Mouse (Mus musculus): ENCODE results near the gene Cep164. TPM values are rescaled to one million over a fixed set of nuclear protein-coding genes. Genes with fewer than 3 reads are reported as not detected.

The Cep164 gene
- polyA plus RNA-seq, 1 experiment, result 85.0 TPM

GRCm38 (mm10) chr9:45769596-45769995 is 58.9 kb downstream of the Cep164 start:
- no peak for TF ChIP-seq GATA1 (IDR thresholded peaks at IDR 0.05; ENCODE audit: low read length)

- no peak for TF ChIP-seq GATA1 (IDR thresholded peaks at IDR 0.05; ENCODE audit: low read length)
Measured at GRCm38 (mm10) chr9:45768421-45768820, 60.1 kb downstream of the Cep164 start.

- TF ChIP-seq GATA1 (IDR thresholded peaks at IDR 0.05; ENCODE audit: low read length), result no peak
Measured at GRCm38 (mm10) chr9:45767155-45767554, 61.3 kb downstream of the Cep164 start.

GRCm38 (mm10) chr9:45766195-45766594 is 62.3 kb downstream of the Cep164 start:
- TF ChIP-seq GATA1 (IDR thresholded peaks at IDR 0.05; ENCODE audit: low read length), result no peak

- TF ChIP-seq GATA1 (IDR thresholded peaks at IDR 0.05; ENCODE audit: low read length), result no peak
Measured at GRCm38 (mm10) chr9:45754452-45755091, 73.9 kb downstream of the Cep164 start.

DNA sequence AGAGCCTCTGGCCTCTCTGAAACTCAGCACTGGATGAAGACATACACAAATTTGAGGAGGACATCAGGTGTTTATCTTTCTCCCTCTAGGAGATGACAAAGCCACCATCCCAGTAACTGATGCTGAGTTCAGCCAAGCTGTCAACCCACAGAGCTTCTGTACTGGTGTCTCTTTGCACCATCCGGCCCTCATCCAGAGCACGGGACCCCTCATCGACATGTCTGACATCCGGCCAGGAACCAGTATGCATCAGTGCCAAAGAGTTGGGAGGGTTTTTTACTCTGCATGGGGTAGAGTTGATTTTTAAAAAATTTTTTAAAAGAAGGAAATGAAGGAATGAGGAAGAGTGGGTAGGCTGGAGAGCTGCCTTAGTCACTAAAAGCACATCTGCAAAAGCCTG is 78.6 kb downstream of the Cep164 start:
- TF ChIP-seq GATA1 (IDR thresholded peaks at IDR 0.05; ENCODE audit: low read length), result no peak

DNA sequence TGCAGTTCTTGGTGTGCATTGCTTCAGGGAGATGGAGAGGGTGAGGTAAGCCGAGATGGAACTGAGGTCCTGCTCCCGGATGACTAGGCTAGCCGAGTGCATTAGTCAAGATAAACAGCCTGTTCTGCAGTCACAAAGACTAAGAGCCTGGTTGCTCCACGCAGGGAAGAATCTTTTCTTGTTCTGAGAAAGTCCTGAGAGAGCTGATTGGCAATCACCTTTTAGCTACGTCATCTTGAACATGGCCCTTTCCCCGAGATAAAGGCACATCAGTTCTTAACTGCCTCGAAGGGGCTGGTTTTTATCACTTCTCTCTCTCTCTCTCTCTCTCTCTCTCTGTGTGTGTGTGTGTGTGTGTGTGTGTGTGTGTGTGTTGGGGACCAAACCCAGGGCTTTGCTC is 83.0 kb downstream of the Cep164 start:
- no peak for TF ChIP-seq GATA1 (IDR thresholded peaks at IDR 0.05; ENCODE audit: low read length)

DNA sequence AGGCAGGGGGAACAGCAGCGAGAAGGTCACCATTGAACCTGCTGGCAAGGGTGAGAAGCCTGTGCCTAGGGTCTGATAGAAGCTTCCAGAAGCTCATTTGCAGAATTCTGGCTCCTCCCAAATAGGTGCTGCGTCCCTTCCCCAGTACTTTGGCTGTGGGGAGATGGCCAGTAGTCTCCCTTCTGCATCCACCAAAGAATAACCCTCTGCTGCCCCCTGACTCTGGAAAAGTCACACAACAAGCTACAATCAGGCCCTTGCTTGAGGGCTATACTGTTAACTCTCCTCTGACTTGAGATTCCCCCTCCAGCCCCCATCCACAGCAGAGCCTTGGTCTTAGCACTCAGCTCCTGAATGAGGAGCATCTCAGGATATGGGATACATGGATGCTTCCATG is 87.9 kb downstream of the Cep164 start:
- TF ChIP-seq GATA1 (IDR thresholded peaks at IDR 0.05; ENCODE audit: low read length), result no peak

DNA sequence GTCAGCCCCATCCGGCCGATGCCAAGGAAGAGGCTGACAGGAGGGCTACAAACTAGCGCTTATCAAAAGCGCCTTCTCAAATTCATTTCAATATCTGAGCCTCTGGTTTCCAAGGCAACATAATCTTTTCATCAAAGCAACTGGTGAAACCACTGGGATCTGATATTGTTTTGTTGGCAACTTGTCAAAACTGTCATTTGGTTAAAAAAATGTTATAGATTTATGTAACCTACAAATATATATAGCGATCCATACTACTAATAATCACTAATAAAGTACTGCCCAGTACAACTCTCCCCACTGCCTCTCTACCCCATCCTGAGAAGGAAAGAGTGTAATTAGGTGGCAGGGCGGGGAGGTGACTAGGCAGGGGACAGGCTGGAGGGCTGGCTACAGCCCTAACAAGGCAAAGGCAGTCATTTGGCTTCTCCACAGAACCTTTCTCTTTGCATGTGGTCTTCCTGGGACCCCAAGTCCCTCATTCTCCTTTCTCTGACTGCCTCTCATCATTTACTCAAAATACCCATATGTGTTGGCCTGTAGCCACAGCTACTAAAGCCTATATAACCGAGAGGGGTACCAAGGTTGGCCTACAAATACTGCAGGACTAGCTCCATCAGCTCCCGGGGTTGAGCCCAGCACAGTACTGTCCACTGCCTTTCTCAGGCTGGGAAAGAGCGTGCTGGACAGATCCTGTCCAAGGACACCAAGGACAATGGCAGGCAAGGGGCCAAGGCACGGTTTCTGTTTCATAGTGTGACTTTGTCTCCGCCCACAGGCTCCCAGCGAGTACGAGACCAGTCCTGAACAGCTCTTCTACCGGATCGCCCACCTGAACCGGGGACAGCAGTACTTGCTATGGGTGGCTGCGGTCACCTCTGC is 88.5 kb downstream of the Cep164 start:
- no peak for TF ChIP-seq GATA1 (IDR thresholded peaks at IDR 0.05; ENCODE audit: low read length)

- TF ChIP-seq GATA1 (IDR thresholded peaks at IDR 0.05; ENCODE audit: low read length), result no peak
Measured at GRCm38 (mm10) chr9:45739001-45739701, 89.3 kb downstream of the Cep164 start.

GRCm38 (mm10) chr9:45733246-45733645 is 95.2 kb downstream of the Cep164 start:
- no peak for TF ChIP-seq GATA1 (IDR thresholded peaks at IDR 0.05; ENCODE audit: low read length)

DNA sequence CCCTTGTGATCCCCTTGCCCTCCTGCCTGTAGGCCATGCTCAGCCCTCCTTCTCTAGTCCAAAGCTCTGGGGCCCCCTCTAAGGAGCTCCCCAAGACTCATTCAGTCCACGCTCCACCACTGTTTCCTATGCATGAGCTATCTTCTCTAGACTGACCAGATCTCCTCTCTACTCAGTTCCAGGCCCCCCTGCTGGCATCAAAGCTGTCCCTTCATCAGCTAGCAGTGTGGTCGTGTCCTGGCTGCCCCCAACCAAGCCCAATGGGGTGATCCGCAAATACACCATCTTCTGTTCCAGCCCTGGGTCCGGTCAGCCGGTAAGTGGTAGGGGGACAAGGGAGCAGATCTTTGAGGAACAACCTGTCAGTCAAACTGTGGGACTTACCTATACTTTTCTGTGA is 96.6 kb downstream of the Cep164 start:
- no peak for TF ChIP-seq GATA1 (IDR thresholded peaks at IDR 0.05; ENCODE audit: low read length)

GRCm38 (mm10) chr9:45719997-45720396 is 108.5 kb downstream of the Cep164 start:
- no peak for TF ChIP-seq GATA1 (IDR thresholded peaks at IDR 0.05; ENCODE audit: low read length)

Other genes starting within 250 kb of the Cep164 start
- not detected in 2 replicates for gene Bace1, start 9.9 kb upstream of the Cep164 start, polyA plus RNA-seq (2012)
- 5.1 TPM in 2 replicates for gene Pcsk7, start 77.8 kb upstream of the Cep164 start, polyA plus RNA-seq (2012)
- 11.7 and 14.3 TPM in 2 replicates for gene Rnf214, start 78.2 kb upstream of the Cep164 start, polyA plus RNA-seq (2012)
- gene Tagln, start 107.4 kb upstream of the Cep164 start, polyA plus RNA-seq (2012), result 0.03 and 0.06 TPM in 2 replicates
- 23.1 and 26.1 TPM in 2 replicates for gene Sidt2, start 126.6 kb upstream of the Cep164 start, polyA plus RNA-seq (2012)
- 154 and 210 TPM in 2 replicates for gene Pafah1b2, start 184.0 kb upstream of the Cep164 start, polyA plus RNA-seq (2012)
- gene Sik3, start 184.1 kb upstream of the Cep164 start, polyA plus RNA-seq (2012), result 41.0 and 45.4 TPM in 2 replicates